Mouse (Mus musculus) brain, embryonic 18.5 days (tissue): ENCODE results near the gene Slc12a8.
A peak's percentile ranks its signal among the peaks of the same experiment; 100 is the strongest.

ENCODE experiments used
- DNase-seq: peaks from one replicate; pipeline ENCODE4 v3.0.0-alpha.2; 2012; ENCODE audit warnings: low read depth, low spot score

Slc12a8 gene

GRCm38 (mm10) chr16:33582495-33582894, 65.4 kb downstream of the Slc12a8 start:
- no peak for DNase-seq

GRCm38 (mm10) chr16:33583333-33583732, 66.2 kb downstream of the Slc12a8 start:
- no peak for DNase-seq

GRCm38 (mm10) chr16:33583881-33584454, 66.8 kb downstream of the Slc12a8 start:
- DNase-seq = no peak

GRCm38 (mm10) chr16:33584455-33585082, 67.4 kb downstream of the Slc12a8 start:
- no peak for DNase-seq

- DNase-seq = no peak
Measured at GRCm38 (mm10) chr16:33585083-33585460, 67.9 kb downstream of the Slc12a8 start.

- DNase-seq = no peak
Measured at GRCm38 (mm10) chr16:33587283-33588127, 70.4 kb downstream of the Slc12a8 start.

- DNase-seq = no peak
Measured at GRCm38 (mm10) chr16:33588845-33589244, 71.7 kb downstream of the Slc12a8 start.

- DNase-seq = no peak
Measured at GRCm38 (mm10) chr16:33590438-33590837, 73.3 kb downstream of the Slc12a8 start.

GRCm38 (mm10) chr16:33591390-33592067, 74.4 kb downstream of the Slc12a8 start:
- no peak for DNase-seq

- no peak for DNase-seq
Measured at GRCm38 (mm10) chr16:33592286-33592685, 75.2 kb downstream of the Slc12a8 start.

GRCm38 (mm10) chr16:33593467-33593866, 76.3 kb downstream of the Slc12a8 start:
- no peak for DNase-seq

GRCm38 (mm10) chr16:33594037-33594771, 77.1 kb downstream of the Slc12a8 start:
- DNase-seq = no peak

- no peak for DNase-seq
Measured at GRCm38 (mm10) chr16:33595235-33595769, 78.2 kb downstream of the Slc12a8 start.

- DNase-seq = no peak
Measured at GRCm38 (mm10) chr16:33596213-33596612, 79.1 kb downstream of the Slc12a8 start.

- DNase-seq = no peak
Measured at GRCm38 (mm10) chr16:33600216-33600615, 83.1 kb downstream of the Slc12a8 start.

GRCm38 (mm10) chr16:33601299-33601698, 84.2 kb downstream of the Slc12a8 start:
- no peak for DNase-seq

- DNase-seq = peak; percentile 40
Measured at GRCm38 (mm10) chr16:33605647-33606596, 88.8 kb downstream of the Slc12a8 start.

GRCm38 (mm10) chr16:33606691-33607532, 89.8 kb downstream of the Slc12a8 start:
- DNase-seq = no peak

- no peak for DNase-seq
Measured at GRCm38 (mm10) chr16:33609554-33609953, 92.4 kb downstream of the Slc12a8 start.
